Mouse (Mus musculus): ENCODE measurements at regions not wholly inside any gene's neighbourhood (a gene's known extent, or its start where the extent isn't known, plus 50 kb on each side); places are given as distances from the start of the nearest gene placed in this dataset.

GRCm38 (mm10) chr9:117863944-117864343, 176.4 kb upstream of the Azi2 start:
- DNase-seq: no peak

GRCm38 (mm10) chr9:117863318-117863717, 177.0 kb upstream of the Azi2 start:
- DNase-seq: no peak

- no peak for DNase-seq
Measured at GRCm38 (mm10) chr9:117859580-117860045, 180.7 kb upstream of the Azi2 start.

GRCm38 (mm10) chr9:117843531-117843930, 196.8 kb upstream of the Azi2 start:
- DNase-seq: no peak

GRCm38 (mm10) chr9:117836696-117837380, 203.5 kb upstream of the Azi2 start:
- no peak for DNase-seq

GRCm38 (mm10) chr9:117833586-117833985, 203.9 kb upstream of the Rbms3 start:
- DNase-seq: no peak

GRCm38 (mm10) chr9:117814661-117815060, 184.9 kb upstream of the Rbms3 start:
- no peak for DNase-seq

GRCm38 (mm10) chr9:117813216-117813615, 183.5 kb upstream of the Rbms3 start:
- no peak for DNase-seq

- DNase-seq: no peak
Measured at GRCm38 (mm10) chr9:117805812-117806211, 176.1 kb upstream of the Rbms3 start.

- DNase-seq: no peak
Measured at GRCm38 (mm10) chr9:117784186-117784591, 154.5 kb upstream of the Rbms3 start.

- no peak for DNase-seq
Measured at GRCm38 (mm10) chr9:117754651-117755050, 124.9 kb upstream of the Rbms3 start.

- no peak for DNase-seq
Measured at GRCm38 (mm10) chr9:117753466-117753865, 123.8 kb upstream of the Rbms3 start.

GRCm38 (mm10) chr9:117744906-117745305, 115.2 kb upstream of the Rbms3 start:
- no peak for DNase-seq

GRCm38 (mm10) chr9:117729366-117729765, 99.7 kb upstream of the Rbms3 start:
- DNase-seq: no peak

- DNase-seq: no peak
Measured at GRCm38 (mm10) chr9:117720161-117720598, 90.5 kb upstream of the Rbms3 start.

GRCm38 (mm10) chr9:117717346-117717745, 87.6 kb upstream of the Rbms3 start:
- DNase-seq: no peak

- no peak for DNase-seq
Measured at GRCm38 (mm10) chr9:117716476-117716875, 86.8 kb upstream of the Rbms3 start.

- DNase-seq: no peak
Measured at GRCm38 (mm10) chr9:117714741-117715675, 85.3 kb upstream of the Rbms3 start.

GRCm38 (mm10) chr9:117713121-117713520, 83.4 kb upstream of the Rbms3 start:
- DNase-seq: no peak

GRCm38 (mm10) chr9:117711793-117712192, 82.1 kb upstream of the Rbms3 start:
- DNase-seq: no peak

- no peak for DNase-seq
Measured at GRCm38 (mm10) chr9:117710966-117711365, 81.3 kb upstream of the Rbms3 start.

- DNase-seq: no peak
Measured at GRCm38 (mm10) chr9:117709677-117710076, 80.0 kb upstream of the Rbms3 start.

- no peak for DNase-seq
Measured at GRCm38 (mm10) chr9:117693001-117693400, 63.3 kb upstream of the Rbms3 start.

GRCm38 (mm10) chr9:117692486-117692885, 62.8 kb upstream of the Rbms3 start:
- DNase-seq: no peak

Measured in cerebellum, postnatal 36 days (tissue).